Mouse (Mus musculus) midbrain, embryonic 11.5 days (tissue): Measurements from ENCODE around the gene Ppil2. TPM values are rescaled to one million over a fixed set of nuclear protein-coding genes. Genes with fewer than 3 reads are reported as not detected.

Experiments
- ATAC-seq: fragments of 200-750 bp; cut with Nextera tagmentation; 2 replicates; pipeline ENCODE4 v1.8.0; 2017; ENCODE audit warnings: moderate TSS enrichment, moderate library complexity; ENCODE audit not compliant: low FRiP score
- DNase-seq: peaks from one replicate; pipeline ENCODE4 v3.0.0; 2015; ENCODE audit warnings: low spot score; ENCODE audit errors: missing footprints
- H3K27ac ChIP-seq: fragments of 300-500 bp; sonication (generic); 2 replicates; pipeline ENCODE4 v1.5.1; 2014; ENCODE audit warnings: low read depth, low read length
- H3K27me3 ChIP-seq: fragments of 300-500 bp; sonication (generic); 2 replicates; pipeline ENCODE4 v1.6.1; 2014; ENCODE audit warnings: mild to moderate bottlenecking, low read length, moderate library complexity, mixed read lengths; ENCODE audit not compliant: control insufficient read depth, insufficient read depth
- H3K36me3 ChIP-seq: fragments of 300-500 bp; sonication (generic); 2 replicates; pipeline ENCODE4 v1.6.1; 2014; ENCODE audit warnings: mild to moderate bottlenecking, low read length, moderate library complexity, mixed read lengths; ENCODE audit not compliant: control insufficient read depth, insufficient read depth
- H3K4me1 ChIP-seq: fragments of 300-500 bp; sonication (generic); 2 replicates; pipeline ENCODE4 v1.6.1; 2014; ENCODE audit warnings: low read length; ENCODE audit not compliant: control insufficient read depth, insufficient read depth
- H3K4me2 ChIP-seq: fragments of 300-500 bp; sonication (generic); 2 replicates; pipeline ENCODE4 v1.6.1; 2014; ENCODE audit warnings: mild to moderate bottlenecking, moderate library complexity
- H3K4me3 ChIP-seq: fragments of 300-500 bp; sonication (generic); 2 replicates; pipeline ENCODE4 v1.5.1; 2014; ENCODE audit warnings: low read depth, low read length
- H3K9ac ChIP-seq: fragments of 300-500 bp; sonication (generic); 2 replicates; pipeline ENCODE4 v1.6.1; 2014; ENCODE audit warnings: low read length
- H3K9me3 ChIP-seq: fragments of 300-500 bp; sonication (generic); 2 replicates; pipeline ENCODE4 v1.6.1; 2016; ENCODE audit warnings: low read length; ENCODE audit not compliant: control insufficient read depth
- WGBS: fragments of 180-500 bp; shearing (Covaris S2); extraction: QIAGEN DNeasy Blood & Tissue Kit; methylation state at CpG from one replicate; pipeline ENCODE4 v1.1.7; 2014; 5-methylcytosine and 5-hydroxymethylcytosine counted together
- microRNA counts: library from miRNA; unstranded; fragments of <30 nt; microRNA quantifications from one replicate; lab custom pipeline; 2015
- microRNA-seq: library from miRNA; unstranded; fragments of <30 nt; microRNA quantifications from one replicate; pipeline ENCODE4, GENCODE M21; 2017
- polyA plus RNA-seq: library from polyadenylated mRNA; unstranded; fragments of >200 nt; fragmentation: Nextera tagmentation; extraction: Ambion mirVana; gene quantifications from 2 replicates; pipeline ENCODE4 v1.2.1, GENCODE M21; 2014

Ppil2 gene
- polyA plus RNA-seq, 1 experiment from 2014 or later = 142 TPM

DNA sequence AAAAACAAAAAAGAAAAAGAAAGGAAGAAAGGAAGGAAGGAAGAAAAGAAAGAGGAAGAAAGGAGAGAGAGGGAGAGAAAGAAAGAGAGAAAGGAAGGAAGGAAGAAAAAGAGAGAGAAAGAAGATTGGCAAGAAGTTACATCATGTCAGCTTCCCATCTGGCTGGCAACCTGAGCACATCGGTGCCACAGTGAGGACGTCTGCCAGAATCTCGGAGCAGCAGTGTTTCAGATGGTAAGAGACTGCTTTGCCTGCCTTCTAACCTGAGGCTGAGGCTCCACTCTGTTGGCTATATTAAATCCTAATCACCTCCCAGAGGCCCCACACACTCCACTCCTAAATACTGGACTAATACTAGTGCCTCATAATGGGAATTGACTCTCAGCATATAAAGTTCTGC, 57.2 kb downstream of the Ppil2 start:
- 88% methylated on average over 3 of the region's 3 CpGs for WGBS
- no peaks in the 10 kb centered on the region; the same call in 1 of the 2 replicates for H3K4me1 ChIP-seq
- H3K9me3 ChIP-seq = no peaks in the 10 kb centered on the region
- DNase-seq (no peak), ATAC-seq (no peak)
- H3K9ac ChIP-seq = no peak overlapping the region
- H3K27me3 ChIP-seq = no peaks in the 10 kb centered on the region
- no peaks in the 10 kb centered on the region for H3K36me3 ChIP-seq
- no peak overlapping the region for H3K4me3 ChIP-seq
- no peak overlapping the region for H3K4me2 ChIP-seq
- H3K27ac ChIP-seq = no peak overlapping the region

DNA sequence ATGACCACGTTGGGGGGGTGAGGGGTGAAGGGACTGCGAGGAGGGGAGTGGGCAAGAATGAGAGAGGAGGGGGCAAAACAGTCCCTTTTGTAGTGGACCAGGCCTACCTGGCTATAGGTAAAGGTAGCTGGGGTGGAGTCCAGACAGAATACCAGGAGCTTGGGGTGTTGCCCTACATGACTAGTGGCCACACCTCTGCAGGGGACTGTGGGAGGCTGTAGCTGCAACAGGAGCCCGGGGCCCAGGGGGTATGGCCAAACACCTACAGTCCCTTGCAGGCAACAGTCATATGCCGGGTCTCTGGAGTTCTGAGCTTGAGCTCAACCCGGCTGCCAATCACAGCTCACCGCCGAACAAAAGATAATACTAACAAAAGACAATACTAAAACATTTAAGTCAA, 59.0 kb downstream of the Ppil2 start:
- DNase-seq (no peak), ATAC-seq (peak; percentile 35; the same call in 1 of the 2 replicates)
- Histone ChIP-seq H3K4me3 (no peak overlapping the region), H3K4me1 (no peaks in the 10 kb centered on the region; the same call in 1 of the 2 replicates), H3K9ac (no peak overlapping the region), H3K27ac (no peak overlapping the region), H3K4me2 (no peak overlapping the region), H3K36me3 (peaks cover 9% of the 10 kb centered on the region; the same call in 1 of the 2 replicates), H3K27me3 (no peaks in the 10 kb centered on the region), H3K9me3 (no peaks in the 10 kb centered on the region)
- 85% methylated on average over 7 of the region's 7 CpGs for WGBS

DNA sequence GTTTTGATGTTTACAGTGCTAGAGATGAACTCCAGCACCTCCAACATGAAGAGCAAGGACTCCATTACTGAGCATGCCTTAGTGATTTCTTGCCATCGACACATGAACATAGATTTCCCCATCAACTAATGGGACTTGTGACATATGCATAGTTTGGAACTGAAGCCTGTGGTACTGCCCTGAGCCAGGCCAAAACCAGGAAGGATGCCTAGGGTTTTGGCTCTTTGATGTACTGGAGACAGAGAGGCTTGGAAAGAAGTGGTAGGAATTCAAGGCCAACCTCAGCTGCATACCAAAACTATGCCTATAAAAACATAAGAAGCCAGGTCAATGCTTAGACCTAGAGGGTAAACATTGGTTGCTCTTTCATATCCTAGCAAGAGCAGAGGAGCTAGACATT, 61.2 kb downstream of the Ppil2 start:
- Histone ChIP-seq H3K9ac (no peak overlapping the region), H3K4me3 (no peak overlapping the region), H3K27me3 (no peaks in the 10 kb centered on the region), H3K4me1 (peaks cover 2% of the 10 kb centered on the region; the same call in 1 of the 2 replicates), H3K27ac (no peak overlapping the region), H3K9me3 (no peaks in the 10 kb centered on the region), H3K36me3 (peaks cover 9% of the 10 kb centered on the region; the same call in 1 of the 2 replicates), H3K4me2 (no peak overlapping the region)
- DNase-seq (no peak), ATAC-seq (no peak)
- WGBS = 100% methylated on average over 1 of the region's 1 CpGs

DNA sequence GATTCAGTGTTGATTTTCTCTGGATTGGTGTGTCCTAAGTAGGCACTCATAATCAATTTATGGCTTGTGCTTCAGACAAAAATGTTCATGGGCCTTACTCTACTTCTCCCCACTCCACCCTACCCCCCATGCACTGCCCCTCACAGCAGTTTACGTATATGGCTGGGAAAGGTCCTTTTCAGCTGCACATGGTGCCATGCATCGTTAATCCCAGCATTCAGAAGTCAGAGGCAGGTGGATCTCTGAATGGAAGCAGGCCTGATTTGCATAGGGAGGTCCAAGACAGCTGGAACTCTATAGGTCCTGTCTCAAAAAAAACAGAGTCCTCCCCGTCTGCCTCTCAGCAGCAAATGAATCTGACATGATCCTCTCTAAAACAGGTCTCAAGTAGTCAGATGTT, 65.8 kb downstream of the Ppil2 start:
- no peak overlapping the region for H3K4me3 ChIP-seq
- no peaks in the 10 kb centered on the region for H3K27me3 ChIP-seq
- peaks cover 2% of the 10 kb centered on the region; the same call in 1 of the 2 replicates for H3K4me1 ChIP-seq
- H3K4me2 ChIP-seq = no peak overlapping the region
- peak; percentile 48; the same call in 1 of the 2 replicates for ATAC-seq
- WGBS = 43% methylated on average over 3 of the region's 3 CpGs
- H3K9me3 ChIP-seq = no peaks in the 10 kb centered on the region
- no peak overlapping the region for H3K27ac ChIP-seq
- H3K36me3 ChIP-seq = peaks cover 23% of the 10 kb centered on the region
- no peak overlapping the region for H3K9ac ChIP-seq
- no peak for DNase-seq

DNA sequence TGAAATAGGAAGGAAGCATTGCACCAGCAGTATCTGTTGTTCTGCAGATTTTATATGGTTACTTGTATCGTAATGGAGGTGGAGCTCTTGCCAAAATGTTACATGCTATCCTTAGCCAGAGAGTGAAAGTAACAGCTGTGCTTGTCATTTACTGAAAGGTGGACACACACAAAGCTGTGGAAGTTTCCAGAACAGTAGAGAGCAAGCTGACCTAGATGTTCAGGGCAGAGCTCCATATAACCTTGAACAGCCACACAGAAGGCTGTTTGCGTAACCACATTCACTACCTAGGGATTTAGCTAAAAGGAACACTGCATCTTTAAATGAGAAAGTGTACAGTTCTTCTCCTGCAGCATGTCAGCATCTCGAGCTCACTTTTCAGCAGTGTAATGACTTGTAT, 66.7 kb downstream of the Ppil2 start:
- no peak overlapping the region for H3K27ac ChIP-seq
- peaks cover 30% of the 10 kb centered on the region for H3K36me3 ChIP-seq
- WGBS = 95% methylated on average over 3 of the region's 3 CpGs
- DNase-seq (no peak), ATAC-seq (no peak)
- no peak overlapping the region for H3K4me2 ChIP-seq
- H3K9me3 ChIP-seq = no peaks in the 10 kb centered on the region
- no peak overlapping the region for H3K9ac ChIP-seq
- no peaks in the 10 kb centered on the region for H3K27me3 ChIP-seq
- H3K4me1 ChIP-seq = peaks cover 2% of the 10 kb centered on the region; the same call in 1 of the 2 replicates
- no peak overlapping the region for H3K4me3 ChIP-seq

DNA sequence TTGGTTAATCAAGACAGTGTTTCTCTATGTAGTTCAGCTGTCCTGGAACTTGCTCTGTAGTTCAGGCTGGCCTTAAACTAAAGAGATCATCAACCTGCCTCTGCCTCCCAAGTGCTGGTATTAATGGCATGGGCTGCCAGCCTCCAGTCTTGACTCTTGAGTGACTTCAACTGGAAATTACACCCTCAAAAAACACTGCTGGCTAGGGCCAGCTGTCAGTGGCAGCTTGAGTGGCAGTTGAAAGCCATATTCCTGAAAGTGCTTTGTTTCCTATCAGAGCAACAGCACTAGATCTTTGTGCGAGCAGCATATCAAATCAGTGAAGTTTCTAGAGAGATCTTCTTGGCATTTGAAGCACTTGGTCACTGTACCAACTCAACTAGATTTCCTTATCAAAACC, 69.6 kb downstream of the Ppil2 start:
- H3K4me1 ChIP-seq = peaks cover 2% of the 10 kb centered on the region; the same call in 1 of the 2 replicates
- H3K9me3 ChIP-seq = no peaks in the 10 kb centered on the region
- H3K4me2 ChIP-seq = no peak overlapping the region
- no peak for ATAC-seq
- WGBS = 97% methylated on average over 1 of the region's 1 CpGs
- no peaks in the 10 kb centered on the region for H3K27me3 ChIP-seq
- H3K27ac ChIP-seq = no peak overlapping the region
- H3K4me3 ChIP-seq = no peak overlapping the region
- DNase-seq = no peak
- no peak overlapping the region for H3K9ac ChIP-seq
- H3K36me3 ChIP-seq = peaks cover 21% of the 10 kb centered on the region

DNA sequence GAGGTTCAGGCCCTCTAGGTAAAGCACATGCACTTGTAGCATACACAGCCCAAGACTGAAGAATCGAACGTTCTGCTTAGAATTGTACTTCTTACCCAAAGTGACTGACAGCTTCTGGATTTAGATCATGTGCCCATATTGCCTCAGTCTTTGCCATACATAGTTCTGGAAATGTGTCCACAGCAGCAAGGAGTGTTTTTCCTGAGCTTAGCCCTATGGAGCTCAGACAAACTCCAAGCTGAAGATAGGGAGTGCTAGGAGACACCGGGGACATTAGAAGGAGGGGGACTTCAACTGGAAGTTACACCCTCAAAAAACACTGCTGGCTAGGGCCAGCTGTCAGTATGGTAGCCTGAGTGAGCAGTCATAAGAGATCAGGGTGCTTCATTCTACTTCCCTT, 70.3 kb downstream of the Ppil2 start:
- Histone ChIP-seq H3K27ac (no peak overlapping the region), H3K9me3 (no peaks in the 10 kb centered on the region), H3K4me1 (peaks cover 2% of the 10 kb centered on the region; the same call in 1 of the 2 replicates), H3K4me2 (no peak overlapping the region), H3K9ac (no peak overlapping the region), H3K4me3 (no peak overlapping the region), H3K36me3 (peaks cover 25% of the 10 kb centered on the region), H3K27me3 (no peaks in the 10 kb centered on the region)
- ATAC-seq = no peak
- 95% methylated on average over 3 of the region's 3 CpGs for WGBS
- DNase-seq = no peak

MicroRNA genes within 50 kb of the gene (microRNA counts, 519-probe panel; counts per million panel counts)
- microRNA mmu-miR-130b (lab: Ali Mortazavi, UCI) (6,829 counts per million, percentile 91 among the panel's probes with 10 or more counts), microRNA mmu-miR-301b (lab: Ali Mortazavi, UCI) (4,312 counts per million, percentile 37 among the panel's probes with 10 or more counts)

Small RNAs within 50 kb of the gene (microRNA-seq; reads per million reads assigned to microRNA genes)
- gene Mir130b = 12,846 reads per million, percentile 97 among the genes with 10 or more reads in this experiment
- 309 reads per million, percentile 67 among the genes with 10 or more reads in this experiment for gene Mir301b

Other genes with a start within 250 kb of the Ppil2 start
- not detected in 2 replicates for gene Igll1, start 247.3 kb downstream of the Ppil2 start, polyA plus RNA-seq
- gene Top3b, start 240.5 kb downstream of the Ppil2 start, polyA plus RNA-seq = 50.0 and 56.7 TPM in 2 replicates
- 0.96 and 1.5 TPM in 2 replicates for gene Vpreb1, start 240.4 kb downstream of the Ppil2 start, polyA plus RNA-seq
- 16.9 TPM in 2 replicates for gene Ppm1f, start 214.8 kb downstream of the Ppil2 start, polyA plus RNA-seq
- gene Mapk1, start 127.9 kb downstream of the Ppil2 start, polyA plus RNA-seq = 198 and 214 TPM in 2 replicates
- 123 and 127 TPM in 2 replicates for gene Ypel1, start 41.6 kb downstream of the Ppil2 start, polyA plus RNA-seq
- 94.9 and 108 TPM in 2 replicates for gene 2610318N02Rik, start 13.9 kb upstream of the Ppil2 start, polyA plus RNA-seq
- gene Sdf2l1, start 21.1 kb upstream of the Ppil2 start, polyA plus RNA-seq = 59.7 and 62.9 TPM in 2 replicates
- 6.8 and 9.2 TPM in 2 replicates for gene Ydjc, start 33.4 kb upstream of the Ppil2 start, polyA plus RNA-seq
- gene Ccdc116, start 36.0 kb upstream of the Ppil2 start, polyA plus RNA-seq = 0.40 and 0.41 TPM in 2 replicates
- gene Ube2l3, start 91.4 kb upstream of the Ppil2 start, polyA plus RNA-seq = 429 and 446 TPM in 2 replicates
- gene Rimbp3, start 97.3 kb upstream of the Ppil2 start, polyA plus RNA-seq = 1.2 and 1.7 TPM in 2 replicates
- gene Hic2, start 122.3 kb upstream of the Ppil2 start, polyA plus RNA-seq = 10.3 and 10.8 TPM in 2 replicates
- 6.8 and 7.4 TPM in 2 replicates for gene Tmem191c, start 164.8 kb upstream of the Ppil2 start, polyA plus RNA-seq
- 0.22 and 0.28 TPM in 2 replicates for gene Serpind1, start 220.1 kb upstream of the Ppil2 start, polyA plus RNA-seq